Mouse (Mus musculus) thymus, postnatal 25 days (tissue): ENCODE measurements around the gene D630003M21Rik.

Experiments
- DNase-seq: peaks from one replicate; pipeline ENCODE4 v3.0.0; 2022

Gene D630003M21Rik

GRCm38 (mm10) chr2:158193611-158194336 lies 35.2 kb downstream of the D630003M21Rik start:
- no peak for DNase-seq

GRCm38 (mm10) chr2:158191098-158191497 lies 37.9 kb downstream of the D630003M21Rik start:
- no peak for DNase-seq

GRCm38 (mm10) chr2:158189451-158189850 lies 39.6 kb downstream of the D630003M21Rik start:
- no peak for DNase-seq

GRCm38 (mm10) chr2:158186206-158186871 lies 42.7 kb downstream of the D630003M21Rik start:
- no peak for DNase-seq

GRCm38 (mm10) chr2:158183266-158183665 lies 45.8 kb downstream of the D630003M21Rik start:
- no peak for DNase-seq

GRCm38 (mm10) chr2:158181932-158182331 lies 47.1 kb downstream of the D630003M21Rik start:
- no peak for DNase-seq

GRCm38 (mm10) chr2:158180797-158181196 lies 48.2 kb downstream of the D630003M21Rik start:
- peak; percentile 53 for DNase-seq

GRCm38 (mm10) chr2:158179370-158180111 lies 49.5 kb downstream of the D630003M21Rik start:
- no peak for DNase-seq

- peak; percentile 61 for DNase-seq
These were observed 50.2 kb downstream of the D630003M21Rik start for GRCm38 (mm10) chr2:158178696-158179369.

- DNase-seq, result no peak
These were observed 50.9 kb downstream of the D630003M21Rik start for GRCm38 (mm10) chr2:158178139-158178538.

- no peak for DNase-seq
These were observed 51.4 kb downstream of the D630003M21Rik start for GRCm38 (mm10) chr2:158177574-158177973.

- DNase-seq, result no peak
These were observed 52.3 kb downstream of the D630003M21Rik start for GRCm38 (mm10) chr2:158176763-158177162.

GRCm38 (mm10) chr2:158175433-158175832 lies 53.6 kb downstream of the D630003M21Rik start:
- DNase-seq, result no peak

- DNase-seq, result no peak
These were observed 54.1 kb downstream of the D630003M21Rik start for GRCm38 (mm10) chr2:158174958-158175357.

- no peak for DNase-seq
These were observed 54.6 kb downstream of the D630003M21Rik start for GRCm38 (mm10) chr2:158174438-158174837.

- no peak for DNase-seq
These were observed 58.6 kb downstream of the D630003M21Rik start for GRCm38 (mm10) chr2:158170394-158170793.

GRCm38 (mm10) chr2:158169771-158170170 lies 59.3 kb downstream of the D630003M21Rik start:
- no peak for DNase-seq

GRCm38 (mm10) chr2:158169351-158169750 lies 59.7 kb downstream of the D630003M21Rik start:
- no peak for DNase-seq

- no peak for DNase-seq
These were observed 60.2 kb downstream of the D630003M21Rik start for GRCm38 (mm10) chr2:158168741-158169211.

- no peak for DNase-seq
These were observed 61.4 kb downstream of the D630003M21Rik start for GRCm38 (mm10) chr2:158167496-158168205.

GRCm38 (mm10) chr2:158166628-158167027 lies 62.4 kb downstream of the D630003M21Rik start:
- peak; percentile 75 for DNase-seq

GRCm38 (mm10) chr2:158165776-158166175 lies 63.2 kb downstream of the D630003M21Rik start:
- DNase-seq, result no peak
